Mouse (Mus musculus): ENCODE data around the gene Tmem169. TPM values are rescaled to one million over a fixed set of nuclear protein-coding genes. Genes with fewer than 3 reads are reported as not detected.

Tmem169 gene
- polyA plus RNA-seq, 1 experiment from 2014 or later, result 37.8 TPM

DNA sequence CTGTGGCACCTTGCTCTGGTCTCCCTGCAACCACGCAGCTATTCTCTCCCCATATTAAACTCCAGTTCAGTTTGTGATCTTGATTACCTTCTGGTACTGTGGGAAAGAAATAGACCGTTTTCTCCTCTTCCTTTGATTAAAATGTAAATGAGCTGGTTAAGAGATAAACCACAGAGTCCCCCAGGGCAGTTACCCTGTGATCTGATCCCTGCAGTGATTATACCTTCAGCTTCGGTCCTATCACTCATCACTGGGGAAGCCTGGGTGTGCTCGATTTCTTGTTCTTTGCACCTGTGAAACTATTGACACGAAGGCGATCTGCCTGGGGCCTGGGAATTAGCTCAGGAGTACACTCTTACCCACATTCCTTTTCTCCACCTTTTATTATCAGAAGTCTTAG is 63.7 kb downstream of the Tmem169 start:
- Histone ChIP-seq H3K9me3 (no peaks in the 10 kb centered on the region), H3K9ac (no peak overlapping the region), H3K4me3 (no peak overlapping the region), H3K27me3 (replicated peaks) (no peaks in the 10 kb centered on the region), H3K36me3 (replicated peaks) (0 out of 2 replicates have a peak, but pooled peaks cover 3% of the 10 kb centered on the region), H3K27ac (no peak overlapping the region), H3K4me1 (0 out of 2 replicates have a peak, but pooled peaks cover 4% of the 10 kb centered on the region), H3K4me2 (no peak overlapping the region)
- ATAC-seq (replicated peaks), result no peak
- 66% methylated on average over 6 of the region's 6 CpGs for WGBS

Other genes with a start within 250 kb of the Tmem169 start
- gene Mreg, start 72.1 kb upstream of the Tmem169 start, polyA plus RNA-seq (2015; fragmentation: Nextera tagmentation; extraction: Ambion mirVana), result 1.7 and 2.2 TPM in 2 replicates
- gene Pecr, start 55 bp upstream of the Tmem169 start, polyA plus RNA-seq (2015; fragmentation: Nextera tagmentation; extraction: Ambion mirVana), result 5.7 and 5.8 TPM in 2 replicates
- 15.4 and 16.1 TPM in 2 replicates for gene Xrcc5, start 23.1 kb downstream of the Tmem169 start, polyA plus RNA-seq (2015; fragmentation: Nextera tagmentation; extraction: Ambion mirVana)

Measured in midbrain, embryonic 15.5 days (tissue).